Mouse (Mus musculus): Measurements from ENCODE around the gene Hk1. TPM values are rescaled to one million over a fixed set of nuclear protein-coding genes. Genes with fewer than 3 reads are reported as not detected.

The Hk1 gene
- total and polyA plus RNA-seq, 3 experiments = 71.0 to 120 (median 120) TPM

- 41% methylated on average over 9 of the region's 9 CpGs for WGBS
- TF ChIP-seq CTCF (IDR thresholded peaks at IDR 0.05) = no peak
- TF ChIP-seq EP300 (IDR thresholded peaks at IDR 0.05; ENCODE audit: insufficient read depth, low read depth, low read length) = no peak
- TF ChIP-seq POLR2A (IDR thresholded peaks at IDR 0.05; ENCODE audit: insufficient read depth, low read depth, low read length) = no peak
- peaks cover 2% of the 10 kb centered on the region; the same call in 1 of the 2 replicates for H3K79me2 ChIP-seq (replicated peaks; ENCODE audit: control insufficient read depth, insufficient read depth, low read length)
- peaks cover 13% of the 10 kb centered on the region; the same call in 1 of the 2 replicates for H3K4me1 ChIP-seq (ENCODE audit: control insufficient read depth, insufficient read depth, low read length)
- DNase-seq = peak in 1 of 2 experiments; percentile 40
- intact Hi-C loops (cut with DNase I) = no loop called here
- H3K4me3 ChIP-seq = no peak overlapping the region
- H3K9ac ChIP-seq (ENCODE audit: low read depth, low read length) = no peak overlapping the region
- H3K27me3 ChIP-seq (ENCODE audit: control insufficient read depth, insufficient read depth, low read length) = no peaks in the 10 kb centered on the region
- H3K36me3 ChIP-seq (ENCODE audit: control insufficient read depth, insufficient read depth, low read length) = no peaks in the 10 kb centered on the region
- H3K27ac ChIP-seq = peak overlapping the region; percentile 38
Measured at GRCm38 (mm10) chr10:62320402-62320978, 59.2 kb downstream of the Hk1 start.

GRCm38 (mm10) chr10:62319154-62319553, 60.6 kb downstream of the Hk1 start:
- peaks cover 16% of the 10 kb centered on the region; the same call in 1 of the 2 replicates for H3K4me1 ChIP-seq (ENCODE audit: control insufficient read depth, insufficient read depth, low read length)
- H3K9ac ChIP-seq (ENCODE audit: low read depth, low read length) = no peak overlapping the region
- no peak for DNase-seq
- WGBS = 60% methylated on average over 7 of the region's 7 CpGs
- intact Hi-C loops (cut with DNase I) = no loop called here
- H3K27ac ChIP-seq = no peak overlapping the region
- peaks cover 2% of the 10 kb centered on the region; the same call in 1 of the 2 replicates for H3K36me3 ChIP-seq (ENCODE audit: control insufficient read depth, insufficient read depth, low read length)
- no peak overlapping the region for H3K4me3 ChIP-seq
- H3K27me3 ChIP-seq (ENCODE audit: control insufficient read depth, insufficient read depth, low read length) = no peaks in the 10 kb centered on the region
- no peak for TF ChIP-seq CTCF (IDR thresholded peaks at IDR 0.05)
- no peak for TF ChIP-seq POLR2A (IDR thresholded peaks at IDR 0.05; ENCODE audit: insufficient read depth, low read depth, low read length)
- no peak for TF ChIP-seq EP300 (IDR thresholded peaks at IDR 0.05; ENCODE audit: insufficient read depth, low read depth, low read length)
- peaks cover 2% of the 10 kb centered on the region; the same call in 1 of the 2 replicates for H3K79me2 ChIP-seq (replicated peaks; ENCODE audit: control insufficient read depth, insufficient read depth, low read length)

GRCm38 (mm10) chr10:62316467-62316866, 63.2 kb downstream of the Hk1 start:
- TF ChIP-seq EP300 (IDR thresholded peaks at IDR 0.05; ENCODE audit: insufficient read depth, low read depth, low read length) (no peak), CTCF (IDR thresholded peaks at IDR 0.05) (no peak), POLR2A (IDR thresholded peaks at IDR 0.05; ENCODE audit: insufficient read depth, low read depth, low read length) (no peak)
- H3K27me3 ChIP-seq (ENCODE audit: control insufficient read depth, insufficient read depth, low read length) = no peaks in the 10 kb centered on the region
- no peak for DNase-seq
- no peak overlapping the region for H3K27ac ChIP-seq
- no peak overlapping the region for H3K4me3 ChIP-seq
- WGBS = 52% methylated on average over 8 of the region's 8 CpGs
- H3K9ac ChIP-seq (ENCODE audit: low read depth, low read length) = no peak overlapping the region
- H3K36me3 ChIP-seq (ENCODE audit: control insufficient read depth, insufficient read depth, low read length) = peaks cover 5% of the 10 kb centered on the region; the same call in 1 of the 2 replicates
- intact Hi-C loops (cut with DNase I) = no loop called here
- peaks cover 19% of the 10 kb centered on the region for H3K4me1 ChIP-seq (ENCODE audit: control insufficient read depth, insufficient read depth, low read length)
- peaks cover 2% of the 10 kb centered on the region; the same call in 1 of the 2 replicates for H3K79me2 ChIP-seq (replicated peaks; ENCODE audit: control insufficient read depth, insufficient read depth, low read length)

- peak; percentile 63 to 70 for DNase-seq
- Histone ChIP-seq H3K9ac (ENCODE audit: low read depth, low read length) (no peak overlapping the region), H3K4me3 (peak overlapping the region; percentile 16; the same call in 1 of the 2 replicates), H3K36me3 (ENCODE audit: control insufficient read depth, insufficient read depth, low read length) (peaks cover 6% of the 10 kb centered on the region; the same call in 1 of the 2 replicates), H3K4me1 (ENCODE audit: control insufficient read depth, insufficient read depth, low read length) (peaks cover 7% of the 10 kb centered on the region), H3K27me3 (ENCODE audit: control insufficient read depth, insufficient read depth, low read length) (no peaks in the 10 kb centered on the region), H3K27ac (peak overlapping the region; percentile 84), H3K79me2 (replicated peaks; ENCODE audit: control insufficient read depth, insufficient read depth, low read length) (no peaks in the 10 kb centered on the region)
- TF ChIP-seq CTCF (IDR thresholded peaks at IDR 0.05) = peak; percentile 24; the same call in 1 of the 2 replicates
- no peak for TF ChIP-seq POLR2A (IDR thresholded peaks at IDR 0.05; ENCODE audit: insufficient read depth, low read depth, low read length)
- TF ChIP-seq EP300 (IDR thresholded peaks at IDR 0.05; ENCODE audit: insufficient read depth, low read depth, low read length) = peak; percentile 57; the same call in 1 of the 2 replicates
- WGBS = 38% methylated on average over 15 of the region's 15 CpGs
- intact Hi-C loops (cut with DNase I) = no loop called here
Measured at GRCm38 (mm10) chr10:62313885-62314424, 65.8 kb downstream of the Hk1 start.

- H3K27me3 ChIP-seq (ENCODE audit: control insufficient read depth, insufficient read depth, low read length) = no peaks in the 10 kb centered on the region
- intact Hi-C loops (cut with DNase I) = no loop called here
- peaks cover 7% of the 10 kb centered on the region for H3K4me1 ChIP-seq (ENCODE audit: control insufficient read depth, insufficient read depth, low read length)
- TF ChIP-seq POLR2A (IDR thresholded peaks at IDR 0.05; ENCODE audit: insufficient read depth, low read depth, low read length) (no peak), CTCF (IDR thresholded peaks at IDR 0.05) (no peak), EP300 (IDR thresholded peaks at IDR 0.05; ENCODE audit: insufficient read depth, low read depth, low read length) (no peak)
- no peak overlapping the region for H3K9ac ChIP-seq (ENCODE audit: low read depth, low read length)
- H3K27ac ChIP-seq = no peak overlapping the region
- H3K4me3 ChIP-seq = no peak overlapping the region
- H3K36me3 ChIP-seq (ENCODE audit: control insufficient read depth, insufficient read depth, low read length) = peaks cover 6% of the 10 kb centered on the region; the same call in 1 of the 2 replicates
- WGBS = 75% methylated on average over 10 of the region's 10 CpGs
- no peak for DNase-seq
- no peaks in the 10 kb centered on the region for H3K79me2 ChIP-seq (replicated peaks; ENCODE audit: control insufficient read depth, insufficient read depth, low read length)
Measured at GRCm38 (mm10) chr10:62313140-62313539, 66.6 kb downstream of the Hk1 start.

- Histone ChIP-seq H3K9ac (ENCODE audit: low read depth, low read length) (no peak overlapping the region), H3K36me3 (ENCODE audit: control insufficient read depth, insufficient read depth, low read length) (peaks cover 6% of the 10 kb centered on the region; the same call in 1 of the 2 replicates), H3K27ac (peak overlapping the region; percentile 40), H3K4me1 (ENCODE audit: control insufficient read depth, insufficient read depth, low read length) (peaks cover 7% of the 10 kb centered on the region), H3K4me3 (no peak overlapping the region), H3K79me2 (replicated peaks; ENCODE audit: control insufficient read depth, insufficient read depth, low read length) (no peaks in the 10 kb centered on the region), H3K27me3 (ENCODE audit: control insufficient read depth, insufficient read depth, low read length) (no peaks in the 10 kb centered on the region)
- TF ChIP-seq CTCF (IDR thresholded peaks at IDR 0.05) (no peak), EP300 (IDR thresholded peaks at IDR 0.05; ENCODE audit: insufficient read depth, low read depth, low read length) (no peak), POLR2A (IDR thresholded peaks at IDR 0.05; ENCODE audit: insufficient read depth, low read depth, low read length) (no peak)
- DNase-seq = peak; percentile 69 to 79
- intact Hi-C loops (cut with DNase I) = no loop called here
- WGBS = 31% methylated on average over 6 of the region's 6 CpGs
Measured at GRCm38 (mm10) chr10:62311464-62311863, 68.2 kb downstream of the Hk1 start.

All from heart, adult 2 months (tissue).